Comparison of ENCODE assay signal across 16 mouse cellular contexts in the genomic region with DNA sequence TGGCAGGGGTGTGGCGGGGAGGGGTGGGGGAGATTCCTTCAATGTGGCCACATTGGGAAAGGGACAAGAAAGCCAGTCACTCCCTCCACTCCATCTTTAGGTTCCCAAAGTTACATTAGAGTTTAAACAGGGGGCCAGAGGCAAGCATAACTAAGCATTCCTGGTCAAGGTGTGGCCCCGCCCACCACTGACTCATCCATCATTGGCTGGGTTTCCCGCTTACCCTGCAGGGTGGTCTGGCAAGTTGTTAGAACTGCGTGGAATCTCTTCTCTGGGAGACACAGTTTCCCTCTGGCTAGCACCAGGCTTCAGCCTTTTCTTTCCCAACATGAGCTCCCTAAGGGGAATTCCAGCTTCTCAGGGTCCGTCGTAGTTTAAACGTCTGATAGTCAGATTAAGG.
DNase-seq lines count a peak whose midpoint lies in the region.
"Had no signal": no experiment of that assay in that cellular context is flagged by ENCODE, and none has a peak within 500 bp of the region (broad histone marks: within the 10 kb centered on the region; RNA-seq: fewer than 3 reads in every experiment).

No protein-coding gene starts in this region.

- DNase-seq in urinary bladder, postnatal 14 days (ENCODE audit: low spot score): peak; percentile 32
- DNase-seq in urinary bladder, adult 2 months (ENCODE audit: low spot score): no peak
- DNase-seq in 3134 (ENCODE audit: extremely low read depth, insufficient read length, low spot score) (peak; percentile 75), NIH3T3 (ENCODE audit: low read depth) (peak; percentile 81)
- DNase-seq in thymus, postnatal 14 days: no peak
- DNase-seq in cerebellum, adult 8-10 months: no peak
- DNase-seq: adrenal gland, adult 8-10 months; adrenal gland, postnatal 25 days; cerebellum, adult 11-12 months; cerebellum, adult 9-10 months; forebrain, postnatal 0 days; gastrocnemius, adult 2 months; gastrocnemius, postnatal 14 days; heart, adult 18-20 months; heart, postnatal 10 days; heart, postnatal 36 days had no signal

Comparison
In these comparisons a context has a peak if more than half of its experiments do, and no peak if none do; other contexts are left out.
1. DNase-seq: peak in urinary bladder, postnatal 14 days (single experiment), 3134 (single experiment) and NIH3T3 (single experiment); none in urinary bladder, adult 2 months (single experiment), thymus, postnatal 14 days (single experiment) and cerebellum, adult 8-10 months (single experiment).